Mouse (Mus musculus): Measurements from ENCODE around the gene Agfg2. TPM values are rescaled to one million over a fixed set of nuclear protein-coding genes. Genes with fewer than 3 reads are reported as not detected.

The Agfg2 gene
- polyA plus RNA-seq, 1 experiment from 2014 or later: 22.8 TPM

DNA sequence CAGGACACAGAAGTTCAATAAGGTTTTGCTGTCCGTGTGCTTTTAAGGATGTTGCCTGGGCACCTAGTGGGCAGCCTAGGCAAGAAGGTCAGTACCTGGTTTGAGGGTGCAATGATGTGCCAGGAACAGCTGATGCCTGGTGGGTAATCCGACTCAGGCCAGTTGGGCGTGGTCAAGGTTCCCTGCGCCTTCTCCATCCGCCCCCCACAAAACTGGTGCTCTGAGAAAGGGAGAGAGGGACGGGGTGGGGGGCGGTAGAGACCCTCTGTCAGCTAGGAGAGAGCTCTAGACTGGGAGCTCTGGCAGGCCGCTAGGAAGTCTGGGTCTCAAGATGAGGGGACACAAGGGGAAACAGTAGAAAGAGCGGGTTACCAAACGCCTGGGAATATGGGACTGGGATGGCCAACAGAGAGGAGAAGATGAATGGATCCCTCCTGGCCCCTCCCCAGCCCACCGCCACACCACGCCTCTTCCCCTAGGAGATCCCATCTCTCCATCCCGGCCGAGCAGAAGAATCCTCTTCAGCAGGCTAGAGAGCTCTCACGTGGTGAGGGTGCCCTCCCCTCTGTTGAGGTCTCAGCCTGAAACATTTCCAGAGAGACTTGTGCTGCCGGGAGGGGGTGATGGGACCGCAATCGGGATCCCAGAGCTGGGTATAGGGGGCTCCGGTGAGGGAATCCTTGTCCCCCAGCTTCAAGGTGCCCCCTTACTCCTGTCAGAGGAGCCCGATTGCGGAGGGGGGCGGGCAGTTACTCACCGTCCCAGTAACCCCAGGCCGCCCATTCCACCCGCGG is 76.5 kb downstream of the Agfg2 start:
- ATAC-seq (ENCODE audit: insufficient number of reproducible peaks, insufficient read depth, low FRiP score, low TSS enrichment, low read depth): no peak
- peak overlapping the region; percentile 72 for H3K4me2 ChIP-seq
- no peaks in the 10 kb centered on the region for H3K27me3 ChIP-seq
- H3K9ac ChIP-seq (replicated peaks): peak overlapping the region; percentile 51
- 0 out of 2 replicates have a peak overlapping the region, but pooled peaks have one; percentile 99 for H3K27ac ChIP-seq
- H3K9me3 ChIP-seq: no peaks in the 10 kb centered on the region
- H3K36me3 ChIP-seq: peaks cover 47% of the 10 kb centered on the region
- peak overlapping the region; percentile 43 for H3K4me3 ChIP-seq (replicated peaks)
- H3K4me1 ChIP-seq (replicated peaks): peaks cover 64% of the 10 kb centered on the region
- 20% methylated on average over 26 of the region's 26 CpGs for WGBS

DNA sequence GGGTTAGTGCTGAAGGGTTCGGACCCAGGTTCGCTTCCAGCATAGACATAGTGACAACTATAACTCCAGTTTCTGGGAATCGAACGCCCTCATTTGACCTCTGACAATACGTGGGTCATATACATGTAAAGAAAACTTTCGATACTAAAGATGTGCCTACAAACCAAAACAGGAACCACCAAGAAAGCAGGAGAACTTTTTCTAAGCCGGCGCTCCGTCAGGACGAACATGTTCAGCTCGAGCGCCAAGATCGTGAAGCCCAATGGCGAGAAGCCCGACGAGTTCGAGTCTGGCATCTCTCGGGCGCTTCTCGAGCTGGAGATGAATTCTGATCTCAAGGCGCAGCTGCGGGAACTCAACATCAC is 83.2 kb downstream of the Agfg2 start:
- peak overlapping the region; percentile 72 for H3K4me3 ChIP-seq (replicated peaks)
- H3K4me2 ChIP-seq: peak overlapping the region; percentile 94
- peaks cover 36% of the 10 kb centered on the region for H3K4me1 ChIP-seq (replicated peaks)
- peak overlapping the region; percentile 84; the same call in 1 of the 2 replicates for H3K27ac ChIP-seq
- peaks cover 46% of the 10 kb centered on the region for H3K36me3 ChIP-seq
- no peaks in the 10 kb centered on the region for H3K27me3 ChIP-seq
- H3K9ac ChIP-seq (replicated peaks): peak overlapping the region; percentile 60
- under 1% methylated on average over 22 of the region's 22 CpGs for WGBS
- ATAC-seq (ENCODE audit: insufficient number of reproducible peaks, insufficient read depth, low FRiP score, low TSS enrichment, low read depth): no peak
- no peaks in the 10 kb centered on the region for H3K9me3 ChIP-seq

DNA sequence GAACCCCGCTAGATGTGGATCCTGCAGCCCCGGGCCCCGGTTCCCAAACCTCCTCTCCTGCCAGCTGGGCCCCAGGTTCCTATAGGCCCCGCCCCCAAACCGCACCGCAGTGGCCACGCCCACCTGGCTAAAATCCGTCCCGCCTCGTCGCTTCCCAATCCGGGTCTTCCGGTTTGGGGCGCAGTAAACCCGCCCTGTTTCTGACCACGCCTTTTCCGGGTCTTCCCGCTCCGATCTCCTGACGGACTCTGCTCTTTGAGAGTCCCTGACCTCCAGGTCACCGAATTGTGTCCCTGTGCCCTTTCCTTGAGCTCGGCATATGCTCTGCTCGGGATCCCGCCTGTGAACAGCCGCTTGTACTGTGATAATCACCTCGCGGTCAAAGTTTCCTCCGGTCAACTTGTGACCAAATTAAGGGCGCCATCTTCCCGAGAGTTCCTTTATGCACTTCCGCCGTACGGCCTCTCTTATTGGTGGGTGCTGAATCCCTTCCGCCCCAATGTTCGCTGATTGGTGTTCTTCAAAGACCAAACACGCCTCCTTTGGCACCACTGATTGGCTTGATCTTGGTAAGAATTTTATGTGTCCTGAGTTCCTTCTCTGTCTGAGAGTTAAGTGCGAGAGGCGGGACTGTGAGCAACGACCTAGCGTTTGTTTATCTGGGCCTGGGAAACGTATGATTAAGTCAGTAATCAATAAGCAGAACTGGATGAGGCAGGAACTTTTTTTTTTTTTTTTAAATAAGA is 83.7 kb downstream of the Agfg2 start, which contains the start of gene Mospd3:
Gene Mospd3 (minus strand): TSS at position 440 of the 746 bp plus-strand sequence.
- H3K27ac ChIP-seq: peak within 1 kb of the TSS; percentile 84
- H3K4me1 ChIP-seq (replicated peaks): peaks cover 36% of the 10 kb centered on the region
- H3K36me3 ChIP-seq: peaks cover 40% of the 10 kb centered on the region
- H3K4me2 ChIP-seq: peak within 1 kb of the TSS; percentile 94
- peak within 1 kb of the TSS; percentile 72 for H3K4me3 ChIP-seq (replicated peaks)
- H3K27me3 ChIP-seq: no peaks in the 10 kb centered on the region
- H3K9me3 ChIP-seq: no peaks in the 10 kb centered on the region
- WGBS: under 1% methylated on average over 41 of the region's 41 CpGs
- peak; percentile 91 for ATAC-seq (ENCODE audit: insufficient number of reproducible peaks, insufficient read depth, low FRiP score, low TSS enrichment, low read depth)
- peak within 1 kb of the TSS; percentile 83 for H3K9ac ChIP-seq (replicated peaks)

Other genes with a start within 250 kb of the Agfg2 start
- 0.04 and 0.08 TPM in 2 replicates for gene Zan, start 207.7 kb downstream of the Agfg2 start, polyA plus RNA-seq (2016; fragmentation: Nextera tagmentation; extraction: Ambion mirVana)
- gene Pop7, start 182.2 kb downstream of the Agfg2 start, polyA plus RNA-seq (2016; fragmentation: Nextera tagmentation; extraction: Ambion mirVana): 48.0 and 52.7 TPM in 2 replicates
- gene Gigyf1, start 166.2 kb downstream of the Agfg2 start, polyA plus RNA-seq (2016; fragmentation: Nextera tagmentation; extraction: Ambion mirVana): 17.0 and 17.7 TPM in 2 replicates
- 0.71 TPM in 1 of 2 replicates, not detected in the other for gene Epo, start 151.5 kb downstream of the Agfg2 start, polyA plus RNA-seq (2016; fragmentation: Nextera tagmentation; extraction: Ambion mirVana)
- 337 and 349 TPM in 2 replicates for gene Gnb2, start 151.2 kb downstream of the Agfg2 start, polyA plus RNA-seq (2016; fragmentation: Nextera tagmentation; extraction: Ambion mirVana)
- gene Actl6b, start 131.2 kb downstream of the Agfg2 start, polyA plus RNA-seq (2016; fragmentation: Nextera tagmentation; extraction: Ambion mirVana): 0.68 TPM in 1 of 2 replicates, not detected in the other
- 0.60 and 0.68 TPM in 2 replicates for gene Tfr2, start 114.9 kb downstream of the Agfg2 start, polyA plus RNA-seq (2016; fragmentation: Nextera tagmentation; extraction: Ambion mirVana)
- 21.1 and 28.5 TPM in 2 replicates for gene Mospd3, start 83.7 kb downstream of the Agfg2 start, polyA plus RNA-seq (2016; fragmentation: Nextera tagmentation; extraction: Ambion mirVana)
- 128 and 135 TPM in 2 replicates for gene Pcolce, start 70.9 kb downstream of the Agfg2 start, polyA plus RNA-seq (2016; fragmentation: Nextera tagmentation; extraction: Ambion mirVana)
- 0.20 and 0.31 TPM in 2 replicates for gene Fbxo24, start 55.7 kb downstream of the Agfg2 start, polyA plus RNA-seq (2016; fragmentation: Nextera tagmentation; extraction: Ambion mirVana)
- gene Lrch4, start 55.6 kb downstream of the Agfg2 start, polyA plus RNA-seq (2016; fragmentation: Nextera tagmentation; extraction: Ambion mirVana): 36.0 and 37.6 TPM in 2 replicates
- gene Gm20605, start 55.6 kb downstream of the Agfg2 start, polyA plus RNA-seq (2016; fragmentation: Nextera tagmentation; extraction: Ambion mirVana): 8.4 and 9.7 TPM in 2 replicates
- 8.0 and 9.7 TPM in 2 replicates for gene Sap25, start 43.4 kb downstream of the Agfg2 start, polyA plus RNA-seq (2016; fragmentation: Nextera tagmentation; extraction: Ambion mirVana)
- 0.20 and 0.64 TPM in 2 replicates for gene Irs3, start 39.0 kb downstream of the Agfg2 start, polyA plus RNA-seq (2016; fragmentation: Nextera tagmentation; extraction: Ambion mirVana)
- gene Nyap1, start 56.9 kb upstream of the Agfg2 start, polyA plus RNA-seq (2016; fragmentation: Nextera tagmentation; extraction: Ambion mirVana): 3.8 and 4.5 TPM in 2 replicates
- 127 and 128 TPM in 2 replicates for gene Tsc22d4, start 61.0 kb upstream of the Agfg2 start, polyA plus RNA-seq (2016; fragmentation: Nextera tagmentation; extraction: Ambion mirVana)
- gene Ppp1r35, start 94.1 kb upstream of the Agfg2 start, polyA plus RNA-seq (2016; fragmentation: Nextera tagmentation; extraction: Ambion mirVana): 47.6 and 52.1 TPM in 2 replicates
- gene Mepce, start 102.9 kb upstream of the Agfg2 start, polyA plus RNA-seq (2016; fragmentation: Nextera tagmentation; extraction: Ambion mirVana): 12.5 and 14.2 TPM in 2 replicates
- gene Zcwpw1, start 103.1 kb upstream of the Agfg2 start, polyA plus RNA-seq (2016; fragmentation: Nextera tagmentation; extraction: Ambion mirVana): 28.9 and 29.9 TPM in 2 replicates
- gene Pilra, start 151.6 kb upstream of the Agfg2 start, polyA plus RNA-seq (2016; fragmentation: Nextera tagmentation; extraction: Ambion mirVana): 0.14 and 0.22 TPM in 2 replicates
- not detected in 2 replicates for gene Pilrb1, start 173.4 kb upstream of the Agfg2 start, polyA plus RNA-seq (2016; fragmentation: Nextera tagmentation; extraction: Ambion mirVana)
- gene Pilrb2, start 187.1 kb upstream of the Agfg2 start, polyA plus RNA-seq (2016; fragmentation: Nextera tagmentation; extraction: Ambion mirVana): not detected in 2 replicates
- gene Cyp3a13, start 236.9 kb upstream of the Agfg2 start, polyA plus RNA-seq (2016; fragmentation: Nextera tagmentation; extraction: Ambion mirVana): not detected in 2 replicates

All from limb, embryonic 12.5 days (tissue).